Mouse (Mus musculus): ENCODE data around the gene Pdcd2. TPM values are rescaled to one million over a fixed set of nuclear protein-coding genes. Genes with fewer than 3 reads are reported as not detected.

The Pdcd2 gene
- 32.5 and 51.1 TPM in 2 replicates for polyA plus RNA-seq (2012; rRNA removed; ENCODE audit: low replicate concordance)

DNA sequence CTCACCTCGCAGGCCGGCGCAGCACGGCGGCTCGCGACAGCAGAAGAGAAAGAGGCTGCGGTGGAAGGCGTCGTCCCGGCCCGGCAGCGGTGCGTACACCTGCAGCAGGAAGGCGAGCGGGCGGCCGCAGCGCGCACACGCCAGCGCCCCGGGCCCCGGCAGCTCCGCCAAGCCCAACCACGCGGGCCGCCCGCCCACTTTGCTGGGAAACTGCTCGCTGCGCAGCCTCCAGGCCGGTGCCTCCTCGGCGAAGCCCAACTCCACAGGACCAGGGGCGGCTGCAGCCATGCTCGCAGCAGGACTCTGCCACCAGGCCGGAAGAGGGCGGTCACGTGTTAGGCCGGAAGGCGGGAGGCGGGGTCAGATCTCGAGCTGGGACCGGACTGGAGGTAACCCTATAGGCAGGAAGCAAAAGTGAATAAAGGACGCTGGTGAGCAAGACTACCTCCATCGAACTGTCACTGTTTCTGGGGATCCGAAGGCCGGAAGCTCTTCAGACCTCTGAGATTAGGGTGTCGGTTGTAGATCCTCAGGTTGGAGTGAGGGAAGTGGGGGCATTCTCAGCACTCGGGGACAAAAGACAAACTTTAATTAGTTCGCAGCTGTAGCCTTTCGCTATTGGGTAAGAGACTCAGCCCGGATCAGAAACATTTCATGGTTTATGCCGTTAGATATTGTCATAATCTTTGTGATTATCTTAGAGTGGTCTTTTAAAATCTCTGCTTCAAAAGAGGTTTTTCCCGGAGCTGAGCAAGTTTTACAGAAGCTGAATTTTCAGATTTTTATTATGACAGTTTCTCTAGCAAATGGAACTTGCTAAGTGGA, at the start of gene Pdcd2:
Gene Pdcd2 (minus strand): TSS at position 316 of the 825 bp plus-strand sequence.

DNA sequence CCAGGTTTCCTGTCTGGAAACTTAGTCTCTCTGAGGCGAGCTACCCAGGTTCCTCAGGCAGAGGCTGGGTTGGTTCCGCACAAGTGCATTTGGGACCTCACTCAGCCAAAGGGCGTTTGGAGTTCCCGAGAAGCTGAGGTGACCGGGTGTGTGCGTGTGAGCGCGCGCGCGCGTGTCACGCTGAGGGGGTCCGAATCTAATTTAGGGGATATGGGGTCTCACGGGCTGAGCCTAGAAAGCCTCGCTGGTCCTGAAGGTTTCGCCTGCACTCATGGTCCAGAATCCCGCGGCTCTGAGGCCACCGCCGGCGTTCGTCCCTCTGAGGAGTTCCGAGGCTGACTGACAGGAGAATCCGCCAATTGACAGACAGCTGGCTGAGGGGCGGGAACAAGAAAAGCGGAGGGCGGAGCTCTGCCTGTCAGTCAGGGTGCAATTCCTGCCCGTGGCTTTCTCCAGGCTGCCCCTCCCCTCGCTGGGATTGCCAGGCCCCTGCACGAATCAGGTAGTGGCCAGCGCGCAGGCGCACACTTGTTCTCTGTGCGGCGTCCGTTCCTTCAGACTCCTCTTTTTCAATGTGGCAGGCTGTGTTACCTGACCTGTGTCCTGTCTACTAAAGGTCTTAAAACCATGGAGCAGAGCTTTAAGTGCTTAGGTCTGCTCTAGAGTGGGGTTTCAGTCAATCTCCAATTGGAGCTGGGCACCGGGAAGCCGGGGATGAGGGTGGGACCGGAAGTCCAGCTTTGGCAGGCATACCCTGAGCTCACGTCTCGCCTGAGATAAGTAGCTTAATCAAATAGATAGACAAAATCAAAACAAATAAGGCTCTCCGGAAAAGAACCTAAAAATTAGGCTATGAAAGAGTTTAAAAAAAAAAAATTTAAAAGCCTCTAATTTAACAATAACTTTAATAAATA, 37.2 kb upstream of the Pdcd2 start, which contains the start of gene Prdm9:
Gene Prdm9 (minus strand): TSS at position 341 of the 914 bp plus-strand sequence.

DNA sequence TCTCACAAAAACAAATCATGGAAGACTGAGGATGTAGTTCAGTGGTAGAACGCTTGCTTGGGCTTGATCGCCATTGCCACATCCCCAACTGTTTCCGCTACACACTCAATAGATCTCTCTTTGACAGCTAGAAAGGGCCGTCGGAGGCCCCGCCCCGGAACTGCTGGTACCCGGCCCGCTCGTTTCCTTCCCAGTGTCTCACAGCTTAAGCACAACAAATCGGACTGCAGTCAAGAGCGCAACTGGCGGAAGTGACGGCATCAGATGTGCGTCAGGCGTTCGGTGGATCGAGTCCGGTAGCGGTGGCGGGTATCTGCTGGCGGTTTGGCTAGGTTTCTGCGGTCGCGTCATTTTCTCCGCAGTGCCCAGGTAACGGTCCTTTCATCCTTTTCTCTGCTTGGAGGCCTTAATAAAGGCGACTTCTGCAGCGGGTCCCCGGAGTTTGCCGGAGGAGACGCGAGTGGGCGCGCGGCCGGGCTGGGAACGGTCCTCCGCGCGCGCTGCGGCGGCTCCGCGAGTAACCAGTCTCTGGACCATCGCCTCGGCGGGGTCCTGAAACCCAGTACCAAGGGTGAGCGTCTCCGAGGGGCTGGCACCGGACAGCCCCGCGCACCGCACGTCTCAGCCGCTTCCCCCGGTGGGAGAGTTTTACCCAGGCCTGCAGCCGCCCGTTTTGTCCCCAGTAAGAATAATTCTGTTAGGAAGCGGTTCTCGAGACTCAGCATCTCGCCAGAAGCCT, 27.3 kb downstream of the Pdcd2 start, which contains the start of the genes Psmb1 and Tbp:
Gene Psmb1 (minus strand): TSS at position 96 of the 739 bp plus-strand sequence.
Gene Tbp (plus strand): TSS at position 233 of the 739 bp plus-strand sequence.

Other genes with a start within 250 kb of the Pdcd2 start
- 41.2 and 76.8 TPM in 2 replicates for gene Dll1, start 150.4 kb downstream of the Pdcd2 start, polyA plus RNA-seq (2012; rRNA removed; ENCODE audit: low replicate concordance)
- 4.4 and 5.7 TPM in 2 replicates for gene Fam120b, start 131.1 kb downstream of the Pdcd2 start, polyA plus RNA-seq (2012; rRNA removed; ENCODE audit: low replicate concordance)
- 22.2 and 44.2 TPM in 2 replicates for gene Psmb1, start 27.6 kb downstream of the Pdcd2 start, polyA plus RNA-seq (2012; rRNA removed; ENCODE audit: low replicate concordance)
- 10.9 and 22.0 TPM in 2 replicates for gene Tbp, start 27.4 kb downstream of the Pdcd2 start, polyA plus RNA-seq (2012; rRNA removed; ENCODE audit: low replicate concordance)
- 1.6 and 2.6 TPM in 2 replicates for gene Prdm9, start 37.1 kb upstream of the Pdcd2 start, polyA plus RNA-seq (2012; rRNA removed; ENCODE audit: low replicate concordance)
- 11.0 and 13.7 TPM in 2 replicates for gene Chd1, start 177.7 kb upstream of the Pdcd2 start, polyA plus RNA-seq (2012; rRNA removed; ENCODE audit: low replicate concordance)

Measured in duodenum, adult 2 months (tissue).